Mouse (Mus musculus) MEL (cell line): ENCODE measurements around the gene S1pr3. TPM values are rescaled to one million over a fixed set of nuclear protein-coding genes. Genes with fewer than 3 reads are reported as not detected.

Experiments
- DNase-seq: peaks from one replicate; pipeline ENCODE4 v3.0.0; 2011; ENCODE audit warnings: low read depth, low spot score
- H3K27ac ChIP-seq: 2 replicates; pipeline ENCODE4 v1.5.1; 2012; ENCODE audit warnings: low read depth, mild to moderate bottlenecking, control low read depth, low read length, moderate library complexity; ENCODE audit not compliant: control insufficient read depth
- H3K27me3 ChIP-seq, 2 experiments: fragments of 150-350 bp in 1 of 2; sonication (generic) in 1 of 2; 2 replicates each; pipeline ENCODE4 v1.6.1; 2012; ENCODE audit warnings: low read length in 2 of 2, mild to moderate bottlenecking in 2 of 2, improper control_type of control experiment in 1 of 2, moderate library complexity in 1 of 2; ENCODE audit not compliant: insufficient read depth in 2 of 2, control insufficient read depth in 1 of 2
- H3K36me3 ChIP-seq, 2 experiments: 2 replicates each; pipeline ENCODE4 v1.6.1; 2012 to 2014; ENCODE audit warnings: low read length in 2 of 2, improper control_type of control experiment in 1 of 2, inconsistent platforms in 1 of 2, mild to moderate bottlenecking in 1 of 2; ENCODE audit not compliant: insufficient read depth in 2 of 2, control insufficient read depth in 1 of 2
- H3K4me1 ChIP-seq, 2 experiments: fragments of 150-350 bp in 1 of 2; sonication (generic) in 1 of 2; 2 replicates each; pipeline ENCODE4 v1.6.1; 2012; ENCODE audit warnings: low read length in 2 of 2, improper control_type of control experiment in 1 of 2, mild to moderate bottlenecking in 1 of 2; ENCODE audit not compliant: insufficient read depth in 2 of 2, control insufficient read depth in 1 of 2
- H3K4me3 ChIP-seq, 2 experiments: fragments of 150-350 bp in 1 of 2; sonication (generic) in 1 of 2; 2 replicates each; pipeline ENCODE4 v1.5.1; 2012; ENCODE audit warnings: low read depth in 2 of 2, low read length in 2 of 2, mild to moderate bottlenecking in 2 of 2, moderate library complexity in 2 of 2, control low read depth in 1 of 2, improper control_type of control experiment in 1 of 2; ENCODE audit not compliant: control insufficient read depth in 1 of 2, insufficient read depth in 1 of 2
- H3K79me2 ChIP-seq: 2 replicates; pipeline ENCODE4 v1.6.1; 2012; ENCODE audit warnings: mild to moderate bottlenecking, low read length, moderate library complexity; ENCODE audit not compliant: control insufficient read depth, poor library complexity, insufficient read depth
- H3K9ac ChIP-seq: 2 replicates; pipeline ENCODE4 v1.6.1; 2012; ENCODE audit warnings: low read depth, mild to moderate bottlenecking, control low read depth, low read length, moderate library complexity; ENCODE audit not compliant: control insufficient read depth, poor library complexity, severe bottlenecking
- H3K9me3 ChIP-seq: fragments of 150-350 bp; sonication (generic); replicated peaks from 2 replicates; pipeline ENCODE4 v1.6.1; 2012; ENCODE audit warnings: mild to moderate bottlenecking, low read length, improper control_type of control experiment, moderate library complexity; ENCODE audit not compliant: insufficient read depth
- BHLHE40 ChIP-seq: IDR thresholded peaks from 2 replicates; pipeline ENCODE4 v1.6.1; 2012; ENCODE audit warnings: low read depth, mild to moderate bottlenecking, inconsistent platforms, low read length, improper control_type of control experiment, borderline replicate concordance
- CTCF ChIP-seq, 3 experiments: IDR thresholded peaks in 2 of 3; conservative IDR thresholded peaks in 1 of 3; 2 replicates each; pipeline ENCODE4 v1.5.1; 2011 to 2012; ENCODE audit warnings: low read length in 3 of 3, low read depth in 2 of 3, mild to moderate bottlenecking in 2 of 3, improper control_type of control experiment in 1 of 3, inconsistent platforms in 1 of 3, mixed read lengths in 1 of 3, moderate library complexity in 1 of 3; ENCODE audit not compliant: control insufficient read depth in 1 of 3, insufficient read depth in 1 of 3, poor library complexity in 1 of 3, severe bottlenecking in 1 of 3
- ELF1 ChIP-seq: IDR thresholded peaks from 2 replicates; pipeline ENCODE4 v1.6.1; 2014; ENCODE audit warnings: low read depth, mild to moderate bottlenecking, inconsistent platforms, low read length, improper control_type of control experiment, moderate library complexity
- ETS1 ChIP-seq: IDR thresholded peaks from 2 replicates; pipeline ENCODE4 v1.6.1; 2012; ENCODE audit warnings: low read depth, mild to moderate bottlenecking, inconsistent platforms, low read length, improper control_type of control experiment, moderate library complexity
- GABPA ChIP-seq: IDR thresholded peaks from 2 replicates; pipeline ENCODE4 v1.6.1; 2012; ENCODE audit warnings: low read depth, mild to moderate bottlenecking, inconsistent platforms, low read length, improper control_type of control experiment, moderate library complexity
- GATA1 ChIP-seq: IDR thresholded peaks from 2 replicates; pipeline ENCODE4 v1.6.1; 2011; ENCODE audit warnings: low read depth, low read length, improper control_type of control experiment
- JUND ChIP-seq: IDR thresholded peaks from 2 replicates; pipeline ENCODE4 v1.6.1; 2011; ENCODE audit warnings: low read depth, mild to moderate bottlenecking, improper control_type of control experiment, low read length
- KAT2A ChIP-seq: conservative IDR thresholded peaks from 2 replicates; pipeline ENCODE4 v1.6.1; 2012; ENCODE audit warnings: low read depth, low read length, improper control_type of control experiment, inconsistent platforms
- MAFK ChIP-seq: IDR thresholded peaks from 2 replicates; pipeline ENCODE4 v1.6.1; 2011; ENCODE audit warnings: low read depth, mild to moderate bottlenecking, low read length, improper control_type of control experiment, borderline replicate concordance
- MXI1 ChIP-seq: IDR thresholded peaks from 2 replicates; pipeline ENCODE4 v1.6.1; 2011; ENCODE audit warnings: mild to moderate bottlenecking, low read depth, low read length, improper control_type of control experiment
- NRF1 ChIP-seq: IDR thresholded peaks from 2 replicates; pipeline ENCODE4 v1.6.1; 2014; ENCODE audit warnings: low read depth, mild to moderate bottlenecking, inconsistent platforms, low read length, improper control_type of control experiment, moderate library complexity; ENCODE audit not compliant: poor library complexity, insufficient read depth, severe bottlenecking
- POLR2AphosphoS2 ChIP-seq: IDR thresholded peaks from 2 replicates; pipeline ENCODE4 v1.6.1; 2011; ENCODE audit warnings: low read length, improper control_type of control experiment
- SMC3 ChIP-seq: IDR thresholded peaks from 2 replicates; pipeline ENCODE4 v1.6.1; 2011; ENCODE audit warnings: low read depth, low read length, improper control_type of control experiment
- TAL1 ChIP-seq: IDR thresholded peaks from 2 replicates; pipeline ENCODE4 v1.6.1; 2012; ENCODE audit warnings: mild to moderate bottlenecking, inconsistent platforms, low read length, moderate library complexity, mixed read lengths
- TBP ChIP-seq: IDR thresholded peaks from 2 replicates; pipeline ENCODE4 v1.8.0; 2011; ENCODE audit warnings: low read depth, low read length, improper control_type of control experiment
- TCF12 ChIP-seq: IDR thresholded peaks from 2 replicates; pipeline ENCODE4 v1.6.1; 2014; ENCODE audit warnings: low read depth, mild to moderate bottlenecking, inconsistent platforms, low read length, improper control_type of control experiment, moderate library complexity
- UBTF ChIP-seq: IDR thresholded peaks from 2 replicates; pipeline ENCODE4 v1.6.1; 2012; ENCODE audit warnings: low read depth, mild to moderate bottlenecking, inconsistent platforms, low read length, improper control_type of control experiment, moderate library complexity, borderline replicate concordance; ENCODE audit not compliant: insufficient read depth
- USF1 ChIP-seq: IDR thresholded peaks from 2 replicates; pipeline ENCODE4 v1.6.1; 2014; ENCODE audit warnings: low read depth, mild to moderate bottlenecking, inconsistent platforms, low read length, improper control_type of control experiment, moderate library complexity
- USF2 ChIP-seq, 2 experiments: IDR thresholded peaks; 2 replicates each; pipeline ENCODE4 v1.6.1; 2011 to 2012; ENCODE audit warnings: improper control_type of control experiment in 2 of 2, low read length in 2 of 2, borderline replicate concordance in 1 of 2, inconsistent platforms in 1 of 2, low read depth in 1 of 2, mild to moderate bottlenecking in 1 of 2; ENCODE audit not compliant: insufficient read depth in 1 of 2
- ZKSCAN1 ChIP-seq: IDR thresholded peaks from 2 replicates; pipeline ENCODE4 v1.6.1; 2012; ENCODE audit warnings: low read depth, mild to moderate bottlenecking, inconsistent platforms, low read length, improper control_type of control experiment, moderate library complexity
- ZMIZ1 ChIP-seq: IDR thresholded peaks from 2 replicates; pipeline ENCODE4 v1.6.1; 2012; ENCODE audit warnings: low read depth, mild to moderate bottlenecking, inconsistent platforms, low read length, improper control_type of control experiment, moderate library complexity
- ZNF384 ChIP-seq: IDR thresholded peaks from 2 replicates; pipeline ENCODE4 v1.6.1; 2012; ENCODE audit warnings: low read depth, mild to moderate bottlenecking, inconsistent platforms, low read length, improper control_type of control experiment
- polyA plus RNA-seq, 2 experiments: library from polyadenylated mRNA; stranded (reverse) in 1 of 2; unstranded in 1 of 2; fragments of >175 nt in 1 of 2; fragments of >200 nt in 1 of 2; gene quantifications; 2 replicates each; pipeline versions ENCODE4 v1.2.1 to v1.2.4; 2012; ENCODE audit warnings: low replicate concordance in 2 of 2, low read depth in 1 of 2; ENCODE audit not compliant: insufficient read length in 2 of 2, insufficient read depth in 1 of 2, missing spikeins in 1 of 2
- total RNA-seq: library from RNA; depleted of rRNA; stranded (reverse); fragments of 300-350 nt; gene quantifications from 2 replicates; pipeline ENCODE4 v1.2.3, GENCODE M21; 2012

The S1pr3 gene
- total and polyA plus RNA-seq, 3 experiments, result not detected

- Histone ChIP-seq H3K4me1 (no peaks in the 10 kb centered on the region), H3K27ac (no peak overlapping the region), H3K79me2 (no peaks in the 10 kb centered on the region; the same call in 1 of the 2 replicates), H3K4me3 (no peak overlapping the region), H3K27me3 (no peaks in the 10 kb centered on the region), H3K9me3 (no peaks in the 10 kb centered on the region), H3K9ac (no peak overlapping the region), H3K36me3 (no peaks in the 10 kb centered on the region)
- TF ChIP-seq UBTF (no peak), JUND (no peak), TAL1 (no peak), TBP (no peak), ZNF384 (no peak), POLR2AphosphoS2 (no peak), BHLHE40 (no peak), GABPA (no peak), ETS1 (no peak), ELF1 (no peak), NRF1 (no peak), MAFK (no peak), GATA1 (no peak), KAT2A (no peak), SMC3 (no peak), MXI1 (no peak), USF1 (no peak), ZKSCAN1 (no peak)
- no peak for DNase-seq
Observed at GRCm38 (mm10) chr13:51368346-51368745, 40.1 kb upstream of the S1pr3 start.

DNA sequence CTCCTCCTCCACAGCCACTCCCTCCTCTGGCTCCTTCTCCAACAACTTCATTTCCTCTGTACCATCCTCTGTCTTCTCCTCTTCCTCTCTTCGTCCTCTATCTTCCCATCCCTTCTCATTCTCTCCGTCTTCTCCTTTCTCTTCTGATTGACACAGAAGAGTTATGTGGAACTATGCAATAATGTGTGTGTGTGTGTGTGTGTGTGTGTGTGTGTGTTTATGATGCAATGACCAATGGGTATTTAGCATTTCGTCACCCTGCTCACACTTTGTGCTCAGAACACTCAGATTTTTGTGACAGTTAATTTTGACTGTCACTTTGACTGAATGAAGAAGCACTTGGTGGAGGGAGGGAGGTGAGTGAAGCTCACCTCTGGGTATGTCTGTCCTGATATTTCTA lies 39.1 kb upstream of the S1pr3 start:
- no peak overlapping the region for H3K9ac ChIP-seq
- H3K36me3 ChIP-seq, result no peaks in the 10 kb centered on the region
- no peak for TF ChIP-seq NRF1
- TF ChIP-seq CTCF (IDR thresholded peaks at IDR 0.05 in 2 of 3, conservative IDR thresholded peaks at IDR 0.05 in 1 of 3; ENCODE audit: control insufficient read depth in 1 of 3, insufficient read depth in 1 of 3, low read depth in 2 of 3, low read length in 3 of 3, poor library complexity in 1 of 3, severe bottlenecking in 1 of 3), result no peak
- no peak for TF ChIP-seq ZMIZ1
- no peak for TF ChIP-seq TCF12
- TF ChIP-seq USF2 (IDR thresholded peaks at IDR 0.05; ENCODE audit: borderline replicate concordance in 1 of 2, insufficient read depth in 1 of 2, low read depth in 1 of 2, low read length in 2 of 2), result no peak
- TF ChIP-seq GABPA, result no peak
- H3K9me3 ChIP-seq, result no peaks in the 10 kb centered on the region
- no peak overlapping the region for H3K4me3 ChIP-seq
- no peak for DNase-seq
- H3K27ac ChIP-seq, result no peak overlapping the region
- H3K27me3 ChIP-seq, result no peaks in the 10 kb centered on the region
- no peaks in the 10 kb centered on the region for H3K4me1 ChIP-seq
- H3K79me2 ChIP-seq, result no peaks in the 10 kb centered on the region; the same call in 1 of the 2 replicates
